10 mouse cellular contexts compared by ENCODE assay signal in the genomic region with DNA sequence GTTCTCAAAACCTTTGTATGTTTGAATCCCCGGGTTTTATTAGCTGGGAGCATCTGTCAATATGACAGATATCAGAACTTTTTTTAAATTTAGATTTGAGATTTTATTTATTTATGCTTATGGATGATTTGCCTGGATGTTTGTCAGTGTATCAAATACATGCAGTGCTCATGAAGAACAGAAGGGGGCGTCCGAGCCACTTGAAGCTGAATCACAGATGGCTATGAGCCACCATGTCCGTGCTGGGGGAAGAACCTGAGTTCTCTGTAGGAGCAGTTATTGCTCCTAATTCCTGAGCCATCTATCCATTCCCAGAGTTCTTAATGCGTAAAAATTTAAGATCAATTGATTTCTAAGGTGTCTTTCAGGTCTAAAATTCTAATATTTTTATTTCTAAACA. TPM values are rescaled to one million over a fixed set of nuclear protein-coding genes. Genes with fewer than 3 reads are reported as not detected.
DNase-seq lines count a peak whose midpoint lies in the region; ATAC-seq and TF ChIP-seq lines count a peak whose summit lies in the region.
"Had no signal": no experiment of that assay in that cellular context is flagged by ENCODE, and none has a peak within 500 bp of the region (broad histone marks: within the 10 kb centered on the region; RNA-seq: fewer than 3 reads in every experiment).

No protein-coding gene starts in this region.

- no peak overlapping the region for H3K27ac ChIP-seq in kidney, embryonic 15.5 days
- no peak overlapping the region for H3K27ac ChIP-seq in lung, embryonic 14.5 days (ENCODE audit: low read depth)
- H3K27ac ChIP-seq: midbrain, embryonic 12.5 days had no signal

- peak; percentile 16 for DNase-seq in kidney, adult 9 months
- DNase-seq in adrenal gland, postnatal 36 days = peak; percentile 18 to 34
- DNase-seq in lung, embryonic 14.5 days = peak; percentile 7
- peak; percentile 31 for DNase-seq in thymus, postnatal 25 days
- no peak for DNase-seq in urinary bladder, postnatal 4 days (ENCODE audit: low spot score in 2 of 2)

- no peaks in the 10 kb centered on the region for H3K27me3 ChIP-seq in kidney, embryonic 15.5 days
- no peaks in the 10 kb centered on the region for H3K27me3 ChIP-seq in E14TG2a.4 (ENCODE audit: insufficient read depth, low read length)
- no peaks in the 10 kb centered on the region for H3K27me3 ChIP-seq in lung, embryonic 14.5 days (ENCODE audit: insufficient read depth, low read length)
- H3K27me3 ChIP-seq: midbrain, embryonic 12.5 days had no signal

- H3K4me1 ChIP-seq in kidney, embryonic 15.5 days = no peaks in the 10 kb centered on the region
- H3K4me1 ChIP-seq in E14TG2a.4 (replicated peaks; ENCODE audit: low read depth, low read length) = no peaks in the 10 kb centered on the region
- H3K4me1 ChIP-seq in lung, embryonic 14.5 days (ENCODE audit: insufficient read depth) = no peaks in the 10 kb centered on the region
- H3K4me1 ChIP-seq: midbrain, embryonic 12.5 days had no signal

- ATAC-seq in kidney, embryonic 15.5 days (replicated peaks; ENCODE audit: low FRiP score) = no peak
- no peak for ATAC-seq in lung, embryonic 14.5 days (ENCODE audit: insufficient read depth)
- no peak for ATAC-seq in activated CD4-positive, CD25-positive, alpha-beta regulatory T cell, adult 4 months

- H3K9ac ChIP-seq in kidney, embryonic 15.5 days = no peak overlapping the region
- H3K9ac ChIP-seq in lung, embryonic 14.5 days = no peak overlapping the region
- H3K9ac ChIP-seq: midbrain, embryonic 12.5 days had no signal

- no peaks in the 10 kb centered on the region for H3K9me3 ChIP-seq in kidney, embryonic 15.5 days (replicated peaks)
- no peaks in the 10 kb centered on the region for H3K9me3 ChIP-seq in E14TG2a.4 (ENCODE audit: low read length)
- no peaks in the 10 kb centered on the region for H3K9me3 ChIP-seq in lung, embryonic 14.5 days (ENCODE audit: low read depth, low read length)
- H3K9me3 ChIP-seq: midbrain, embryonic 12.5 days had no signal

- H3K4me2 ChIP-seq in kidney, embryonic 15.5 days = no peak overlapping the region
- H3K4me2 ChIP-seq in lung, embryonic 14.5 days = no peak overlapping the region
- H3K4me2 ChIP-seq: midbrain, embryonic 12.5 days had no signal

- TF ChIP-seq CTCF in E14TG2a.4 (conservative IDR thresholded peaks at IDR 0.05; ENCODE audit: low read length) = peak; percentile 67
- peak; percentile 20; the same call in 1 of the 2 replicates for TF ChIP-seq CTCF in lung, embryonic 14.5 days (IDR thresholded peaks at IDR 0.05; ENCODE audit: low read depth)

- H3K4me3 ChIP-seq in kidney, embryonic 15.5 days (replicated peaks) = no peak overlapping the region
- no peak overlapping the region for H3K4me3 ChIP-seq in E14TG2a.4 (replicated peaks; ENCODE audit: low read length)
- H3K4me3 ChIP-seq in lung, embryonic 14.5 days (ENCODE audit: low read depth, low read length) = no peak overlapping the region
- H3K4me3 ChIP-seq: midbrain, embryonic 12.5 days had no signal

- H3K36me3 ChIP-seq in kidney, embryonic 15.5 days = no peaks in the 10 kb centered on the region
- no peaks in the 10 kb centered on the region for H3K36me3 ChIP-seq in E14TG2a.4 (ENCODE audit: insufficient read depth, low read length)
- no peaks in the 10 kb centered on the region for H3K36me3 ChIP-seq in lung, embryonic 14.5 days (ENCODE audit: insufficient read depth)
- H3K36me3 ChIP-seq: midbrain, embryonic 12.5 days had no signal

- 15% methylated on average over 5 of the region's 5 CpGs for WGBS in kidney, embryonic 15.5 days
- 17% methylated on average over 5 of the region's 5 CpGs for WGBS in lung, embryonic 14.5 days

RNA-seq across cellular contexts. Expression of gene Ms4a13, which starts 12.4 kb away (rescaled TPM):
- polyA plus RNA-seq in kidney, embryonic 15.5 days (2015; fragmentation: Nextera tagmentation; extraction: Ambion mirVana) = not detected in 2 replicates
- total RNA-seq in adrenal gland, postnatal 36 days (2021) = not detected
- not detected in 2 replicates for polyA plus RNA-seq in lung, embryonic 14.5 days (2014; fragmentation: Nextera tagmentation; extraction: Ambion mirVana)
- not detected for polyA plus RNA-seq in activated CD4-positive, CD25-positive, alpha-beta regulatory T cell, adult 4 months (2017; shearing (Covaris generic))
- polyA plus RNA-seq: cortical plate, adult 2 months; midbrain, embryonic 12.5 days had no signal

RNA-seq across cellular contexts. Expression of gene 1700025F22Rik, which starts 19.0 kb away (rescaled TPM):
- not detected in 2 replicates for polyA plus RNA-seq in kidney, embryonic 15.5 days (2015; fragmentation: Nextera tagmentation; extraction: Ambion mirVana)
- total RNA-seq in adrenal gland, postnatal 36 days (2021) = not detected
- polyA plus RNA-seq in lung, embryonic 14.5 days (2014; fragmentation: Nextera tagmentation; extraction: Ambion mirVana) = not detected in 2 replicates
- not detected for polyA plus RNA-seq in activated CD4-positive, CD25-positive, alpha-beta regulatory T cell, adult 4 months (2017; shearing (Covaris generic))
- polyA plus RNA-seq: cortical plate, adult 2 months; midbrain, embryonic 12.5 days had no signal

RNA-seq across cellular contexts. Expression of gene Ms4a12, which starts 48.1 kb away (rescaled TPM):
- polyA plus RNA-seq in kidney, embryonic 15.5 days (2015; fragmentation: Nextera tagmentation; extraction: Ambion mirVana) = 0.09 TPM in 1 of 2 replicates, not detected in the other
- total RNA-seq in adrenal gland, postnatal 36 days (2021) = not detected
- polyA plus RNA-seq in lung, embryonic 14.5 days (2014; fragmentation: Nextera tagmentation; extraction: Ambion mirVana) = not detected in 2 replicates
- not detected for polyA plus RNA-seq in activated CD4-positive, CD25-positive, alpha-beta regulatory T cell, adult 4 months (2017; shearing (Covaris generic))
- polyA plus RNA-seq: cortical plate, adult 2 months; midbrain, embryonic 12.5 days had no signal

RNA-seq across cellular contexts. Expression of gene 1700017D01Rik, which starts 53.4 kb away (rescaled TPM):
- polyA plus RNA-seq in kidney, embryonic 15.5 days (2015; fragmentation: Nextera tagmentation; extraction: Ambion mirVana) = not detected in 2 replicates
- total RNA-seq in adrenal gland, postnatal 36 days (2021) = not detected
- polyA plus RNA-seq in lung, embryonic 14.5 days (2014; fragmentation: Nextera tagmentation; extraction: Ambion mirVana) = not detected in 2 replicates
- not detected for polyA plus RNA-seq in activated CD4-positive, CD25-positive, alpha-beta regulatory T cell, adult 4 months (2017; shearing (Covaris generic))
- polyA plus RNA-seq: cortical plate, adult 2 months; midbrain, embryonic 12.5 days had no signal

Comparison
In these comparisons a context has a peak if more than half of its experiments do, and no peak if none do; other contexts are left out.
1. DNase-seq: peak in kidney, adult 9 months (single experiment), adrenal gland, postnatal 36 days (2 of 2), lung, embryonic 14.5 days (single experiment) and thymus, postnatal 25 days (single experiment); none in urinary bladder, postnatal 4 days (0 of 2).